Comparison of ENCODE assay signal across 15 mouse cellular contexts in genomic region chr6:35257626-35258190, GRCm38 (mm10). TPM values are rescaled to one million over a fixed set of nuclear protein-coding genes. Genes with fewer than 3 reads are reported as not detected.
DNase-seq lines count a peak whose midpoint lies in the region; ATAC-seq lines count a peak whose summit lies in the region.
"Had no signal": no experiment of that assay in that cellular context is flagged by ENCODE, and none has a peak within 500 bp of the region (broad histone marks: within the 10 kb centered on the region; RNA-seq: fewer than 3 reads in every experiment).

No protein-coding gene starts in this region.

- peaks cover 72% of the 10 kb centered on the region for H3K4me1 ChIP-seq in heart, embryonic 15.5 days (replicated peaks)
- peaks cover 70% of the 10 kb centered on the region for H3K4me1 ChIP-seq in liver, embryonic 15.5 days (replicated peaks)

- DNase-seq in heart, adult 8-10 months (ENCODE audit: low spot score), result no peak
- DNase-seq in embryo, embryonic 9.5 days (ENCODE audit: extremely low spot score), result no peak
- no peak for DNase-seq in spleen, postnatal 4 days (ENCODE audit: low spot score in 2 of 2)
- DNase-seq: cerebellum, postnatal 14 days; lung, postnatal 10 days; right cerebral cortex, adult 18-20 months had no signal

- peaks cover 12% of the 10 kb centered on the region for H3K36me3 ChIP-seq in heart, embryonic 15.5 days
- H3K36me3 ChIP-seq in liver, embryonic 15.5 days (replicated peaks), result peaks cover 40% of the 10 kb centered on the region

- 79% methylated on average over 13 of the region's 13 CpGs for WGBS in heart, embryonic 15.5 days
- WGBS in liver, embryonic 15.5 days (ENCODE audit: insufficient replicate concordance), result 53% methylated on average over 13 of the region's 13 CpGs

- no peak overlapping the region for H3K27ac ChIP-seq in heart, embryonic 15.5 days
- H3K27ac ChIP-seq in liver, embryonic 15.5 days (replicated peaks), result peak overlapping the region; percentile 99
- H3K27ac ChIP-seq: forebrain, embryonic 13.5 days; midbrain, embryonic 10.5 days; stomach, postnatal 0 days had no signal

- H3K27me3 ChIP-seq in heart, embryonic 15.5 days, result no peaks in the 10 kb centered on the region
- no peaks in the 10 kb centered on the region for H3K27me3 ChIP-seq in liver, embryonic 15.5 days
- H3K27me3 ChIP-seq: forebrain, embryonic 13.5 days had no signal

- ATAC-seq in heart, embryonic 15.5 days (replicated peaks; ENCODE audit: insufficient number of reproducible peaks, insufficient read depth, low FRiP score, low read depth), result no peak
- peak; percentile 27 for ATAC-seq in CD4-positive, CD25-positive, alpha-beta regulatory T cell, adult 4 months
- peak; percentile 9; the same call in 1 of the 2 replicates for ATAC-seq in common myeloid progenitor, adult 5-6 weeks (replicated peaks; ENCODE audit: low read depth, poor library complexity, severe bottlenecking)
- ATAC-seq in liver, embryonic 15.5 days (ENCODE audit: insufficient read depth), result no peak
- ATAC-seq in erythroid progenitor cell, adult 5-6 weeks (replicated peaks; ENCODE audit: low FRiP score, poor library complexity, severe bottlenecking), result no peak
- ATAC-seq: forebrain, embryonic 13.5 days had no signal

- H3K4me3 ChIP-seq in heart, embryonic 15.5 days, result no peak overlapping the region
- peak overlapping the region; percentile 85 for H3K4me3 ChIP-seq in liver, embryonic 15.5 days (replicated peaks)
- H3K4me3 ChIP-seq: forebrain, embryonic 13.5 days; midbrain, embryonic 10.5 days had no signal

- no peaks in the 10 kb centered on the region for H3K9me3 ChIP-seq in heart, embryonic 15.5 days (replicated peaks)
- H3K9me3 ChIP-seq in liver, embryonic 15.5 days (replicated peaks), result no peaks in the 10 kb centered on the region
- H3K9me3 ChIP-seq: forebrain, embryonic 13.5 days; midbrain, embryonic 10.5 days had no signal

- no peak overlapping the region for H3K9ac ChIP-seq in heart, embryonic 15.5 days
- peak overlapping the region; percentile 52 for H3K9ac ChIP-seq in liver, embryonic 15.5 days
- H3K9ac ChIP-seq: forebrain, embryonic 13.5 days had no signal

- H3K4me2 ChIP-seq in heart, embryonic 15.5 days, result peak overlapping the region; percentile 69
- peak overlapping the region; percentile 80 for H3K4me2 ChIP-seq in liver, embryonic 15.5 days
- H3K4me2 ChIP-seq: forebrain, embryonic 13.5 days had no signal

RNA-seq across cellular contexts. Expression of gene Slc13a4, which starts 50.2 kb away (rescaled TPM):
- polyA plus RNA-seq in heart, embryonic 15.5 days (2015; fragmentation: Nextera tagmentation; extraction: Ambion mirVana), result 0.67 and 0.72 TPM in 2 replicates
- total RNA-seq in heart, adult 8-10 months (2022), result under 1 TPM in 2 of 4 experiments, not detected in 2; 0.14 to 0.37 TPM
- under 1 TPM in 1 of 2 experiments, not detected in 1; 0.15 TPM for polyA plus RNA-seq in CD4-positive, CD25-positive, alpha-beta regulatory T cell, adult 4 months (2017; shearing (Covaris generic))
- total RNA-seq in common myeloid progenitor, adult 5-6 weeks (2017), result not detected in 2 replicates
- polyA plus RNA-seq in liver, embryonic 15.5 days (2015; fragmentation: Nextera tagmentation; extraction: Ambion mirVana), result 0.06 and 0.07 TPM in 2 replicates
- not detected in 2 replicates for total RNA-seq in erythroid progenitor cell, adult 5-6 weeks (2015; ENCODE audit: low replicate concordance)
- total RNA-seq in erythroid progenitor cell, adult 5-6 weeks (2017; ENCODE audit: low replicate concordance), result not detected in 2 replicates
- total RNA-seq: hematopoietic stem cell, adult 5-6 weeks had no signal

Comparison
In these comparisons a context has a peak if more than half of its experiments do, and no peak if none do; other contexts are left out.
1. ATAC-seq: peak in CD4-positive, CD25-positive, alpha-beta regulatory T cell, adult 4 months (single experiment) and common myeloid progenitor, adult 5-6 weeks (single experiment); none in heart, embryonic 15.5 days (single experiment), liver, embryonic 15.5 days (single experiment) and erythroid progenitor cell, adult 5-6 weeks (single experiment).